Mouse (Mus musculus) spleen, adult 2 months (tissue): ENCODE results near the gene Celsr2.

Experiments used
- CTCF ChIP-seq: fragments of 200-500 bp; IDR thresholded peaks from 2 replicates; pipeline ENCODE4 v1.5.1; 2011; ENCODE audit warnings: mild to moderate bottlenecking, inconsistent platforms; ENCODE audit not compliant: insufficient read depth, insufficient read length, insufficient replicate concordance; ENCODE audit errors: extremely low read depth
- POLR2A ChIP-seq: fragments of 200-500 bp; IDR thresholded peaks from 2 replicates; pipeline ENCODE4 v1.6.1; 2011; ENCODE audit warnings: low read depth, low read length, inconsistent platforms

DNA sequence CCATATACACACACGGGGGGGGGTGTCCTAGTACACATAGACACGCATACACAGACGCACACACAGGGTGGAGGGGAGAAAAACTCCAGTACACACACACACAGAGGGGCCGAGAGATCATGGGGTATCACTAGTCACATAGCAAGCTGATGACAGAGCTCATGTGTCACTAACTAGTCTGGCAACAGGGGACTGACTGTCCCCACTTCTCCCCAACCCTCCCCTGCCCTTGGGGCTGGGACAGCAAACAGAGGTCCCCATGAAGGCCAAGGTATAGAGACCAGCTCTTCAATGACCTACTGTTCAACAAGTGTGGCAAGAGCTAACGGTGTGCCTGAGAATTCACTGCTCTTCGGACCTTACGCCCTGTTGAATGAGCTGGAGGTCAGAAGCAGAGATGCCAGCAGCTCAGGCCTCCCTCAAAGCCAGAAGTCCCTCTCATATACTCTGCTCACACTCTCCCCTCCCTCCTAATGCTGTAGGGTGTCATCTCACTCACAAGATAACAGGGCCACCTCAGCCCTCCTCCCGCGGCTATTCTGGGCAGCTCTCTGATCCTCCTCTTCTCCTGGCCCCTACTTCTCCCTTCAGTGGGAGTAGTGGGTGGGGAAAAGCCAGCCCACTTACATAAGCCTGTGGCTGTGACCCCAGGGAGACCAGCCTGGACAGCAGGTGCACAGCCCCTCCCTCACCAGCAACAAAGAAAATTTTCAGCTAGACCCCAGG, 50.9 kb downstream of the Celsr2 start, which contains the start of gene Mybphl:
- TF ChIP-seq POLR2A (no peak), CTCF (no peak)
